Mouse (Mus musculus): ENCODE data around the gene Itga2b. TPM values are rescaled to one million over a fixed set of nuclear protein-coding genes. Genes with fewer than 3 reads are reported as not detected.

The Itga2b gene
- total RNA-seq (2017), result 37.8 and 42.2 TPM in 2 replicates

GRCm38 (mm10) chr11:102469648-102470357, at the start of gene Itga2b:
Gene Itga2b, minus strand, starts transcription at chr11:102470122.
- ATAC-seq (ENCODE audit: extremely low read depth, insufficient number of reproducible peaks, low FRiP score, poor library complexity, severe bottlenecking), result no peak

- ATAC-seq (ENCODE audit: extremely low read depth, insufficient number of reproducible peaks, low FRiP score, poor library complexity, severe bottlenecking), result no peak
These were observed 45.0 kb upstream of the Itga2b start for GRCm38 (mm10) chr11:102514793-102515424.

- no peak for ATAC-seq (ENCODE audit: extremely low read depth, insufficient number of reproducible peaks, low FRiP score, poor library complexity, severe bottlenecking)
These were observed 40.3 kb upstream of the Itga2b start for GRCm38 (mm10) chr11:102510226-102510625.

GRCm38 (mm10) chr11:102496732-102497131, 26.8 kb upstream of the Itga2b start:
- no peak for ATAC-seq (ENCODE audit: extremely low read depth, insufficient number of reproducible peaks, low FRiP score, poor library complexity, severe bottlenecking)

GRCm38 (mm10) chr11:102496206-102496605, 26.3 kb upstream of the Itga2b start:
- no peak for ATAC-seq (ENCODE audit: extremely low read depth, insufficient number of reproducible peaks, low FRiP score, poor library complexity, severe bottlenecking)

- no peak for ATAC-seq (ENCODE audit: extremely low read depth, insufficient number of reproducible peaks, low FRiP score, poor library complexity, severe bottlenecking)
These were observed 25.8 kb upstream of the Itga2b start for GRCm38 (mm10) chr11:102495742-102496141.

- no peak for ATAC-seq (ENCODE audit: extremely low read depth, insufficient number of reproducible peaks, low FRiP score, poor library complexity, severe bottlenecking)
These were observed 25.2 kb upstream of the Itga2b start for GRCm38 (mm10) chr11:102495114-102495513.

GRCm38 (mm10) chr11:102494063-102494650, 24.2 kb upstream of the Itga2b start:
- no peak for ATAC-seq (ENCODE audit: extremely low read depth, insufficient number of reproducible peaks, low FRiP score, poor library complexity, severe bottlenecking)

GRCm38 (mm10) chr11:102493241-102493640, 23.3 kb upstream of the Itga2b start:
- ATAC-seq (ENCODE audit: extremely low read depth, insufficient number of reproducible peaks, low FRiP score, poor library complexity, severe bottlenecking), result no peak

- no peak for ATAC-seq (ENCODE audit: extremely low read depth, insufficient number of reproducible peaks, low FRiP score, poor library complexity, severe bottlenecking)
These were observed 18.0 kb upstream of the Itga2b start for GRCm38 (mm10) chr11:102487901-102488300.

- no peak for ATAC-seq (ENCODE audit: extremely low read depth, insufficient number of reproducible peaks, low FRiP score, poor library complexity, severe bottlenecking)
These were observed 16.9 kb upstream of the Itga2b start for GRCm38 (mm10) chr11:102486733-102487386.

GRCm38 (mm10) chr11:102481779-102482178, 11.9 kb upstream of the Itga2b start:
- ATAC-seq (ENCODE audit: extremely low read depth, insufficient number of reproducible peaks, low FRiP score, poor library complexity, severe bottlenecking), result no peak

- ATAC-seq (ENCODE audit: extremely low read depth, insufficient number of reproducible peaks, low FRiP score, poor library complexity, severe bottlenecking), result no peak
These were observed 11.0 kb upstream of the Itga2b start for GRCm38 (mm10) chr11:102480897-102481296.

- ATAC-seq (ENCODE audit: extremely low read depth, insufficient number of reproducible peaks, low FRiP score, poor library complexity, severe bottlenecking), result no peak
These were observed 10.2 kb upstream of the Itga2b start for GRCm38 (mm10) chr11:102480111-102480510.

GRCm38 (mm10) chr11:102479581-102479980, 9.7 kb upstream of the Itga2b start:
- ATAC-seq (ENCODE audit: extremely low read depth, insufficient number of reproducible peaks, low FRiP score, poor library complexity, severe bottlenecking), result no peak

- no peak for ATAC-seq (ENCODE audit: extremely low read depth, insufficient number of reproducible peaks, low FRiP score, poor library complexity, severe bottlenecking)
These were observed 8.7 kb upstream of the Itga2b start for GRCm38 (mm10) chr11:102478671-102479070.

GRCm38 (mm10) chr11:102475027-102475426, 5.1 kb upstream of the Itga2b start:
- ATAC-seq (ENCODE audit: extremely low read depth, insufficient number of reproducible peaks, low FRiP score, poor library complexity, severe bottlenecking), result no peak

- ATAC-seq (ENCODE audit: extremely low read depth, insufficient number of reproducible peaks, low FRiP score, poor library complexity, severe bottlenecking), result peak; percentile 64
These were observed 2.8 kb downstream of the Itga2b start for GRCm38 (mm10) chr11:102467041-102467631.

GRCm38 (mm10) chr11:102465713-102466436, 4.0 kb downstream of the Itga2b start:
- ATAC-seq (ENCODE audit: extremely low read depth, insufficient number of reproducible peaks, low FRiP score, poor library complexity, severe bottlenecking), result no peak

Measured in neutrophil, adult 5-6 weeks (primary cell).